Comparison of ENCODE assay signal across 1 mouse cellular context in genomic region chr7:4148341-4149208, GRCm38 (mm10).
TF ChIP-seq lines count a peak whose summit lies in the region.

No protein-coding gene starts in this region.

TF ChIP-seq in MEL, 35 proteins besides CTCF, POLR2A, EP300 and RAD21:
- TF ChIP-seq HCFC1 (IDR thresholded peaks at IDR 0.05; ENCODE audit: low read depth, low read length) (no peak), NELFE (IDR thresholded peaks at IDR 0.05; ENCODE audit: low read depth, low read length) (no peak), SIN3A (IDR thresholded peaks at IDR 0.05; ENCODE audit: low read length) (peak; percentile 49; the same call in 1 of the 2 replicates), CHD1 (IDR thresholded peaks at IDR 0.05; ENCODE audit: low read depth, low read length) (no peak), ZMIZ1 (IDR thresholded peaks at IDR 0.05; ENCODE audit: low read depth, low read length) (peak; percentile 9; the same call in 1 of the 2 replicates), MAFK (IDR thresholded peaks at IDR 0.05; ENCODE audit: borderline replicate concordance, low read depth, low read length) (no peak), MAX (IDR thresholded peaks at IDR 0.05; ENCODE audit: low read length) (peak; percentile 2; the same call in 1 of the 2 replicates), TCF12 (IDR thresholded peaks at IDR 0.05; ENCODE audit: low read depth, low read length) (peak; percentile 8; the same call in 1 of the 2 replicates), MAZ (IDR thresholded peaks at IDR 0.05; ENCODE audit: low read depth, low read length) (no peak)
